Mouse (Mus musculus) monocyte, adult 5-6 weeks (primary cell): ENCODE results near the gene Med18. TPM values are rescaled to one million over a fixed set of nuclear protein-coding genes. Genes with fewer than 3 reads are reported as not detected.
A peak's percentile ranks its signal among the peaks of the same experiment; 100 is the strongest.
"Not testable (repeated sequence)": the region's sequence is repeated elsewhere in the genome, so short reads cannot be mapped to it uniquely, and the experiment has no call there.

Experiments used
- ATAC-seq: fragments of 153-309, 156-312 bp; replicated peaks from 2 replicates; pipeline ENCODE4 v1.8.0; 2017; ENCODE audit warnings: mild to moderate bottlenecking; ENCODE audit not compliant: low TSS enrichment, insufficient number of reproducible peaks, severe bottlenecking, poor library complexity, low FRiP score
- total RNA-seq: library from RNA; stranded (forward); fragments of 200-1000, 200-491, 200-594 nt; gene quantifications from 3 replicates; pipeline ENCODE4 v1.2.3, GENCODE M21; 2017

The Med18 gene
- total RNA-seq, 1 experiment from 2014 or later = 8.8 TPM

GRCm38 (mm10) chr4:132432717-132433372, 30.9 kb downstream of the Med18 start:
- no peak for ATAC-seq

- no peak for ATAC-seq
Observed at GRCm38 (mm10) chr4:132428022-132428542, 35.6 kb downstream of the Med18 start.

DNA sequence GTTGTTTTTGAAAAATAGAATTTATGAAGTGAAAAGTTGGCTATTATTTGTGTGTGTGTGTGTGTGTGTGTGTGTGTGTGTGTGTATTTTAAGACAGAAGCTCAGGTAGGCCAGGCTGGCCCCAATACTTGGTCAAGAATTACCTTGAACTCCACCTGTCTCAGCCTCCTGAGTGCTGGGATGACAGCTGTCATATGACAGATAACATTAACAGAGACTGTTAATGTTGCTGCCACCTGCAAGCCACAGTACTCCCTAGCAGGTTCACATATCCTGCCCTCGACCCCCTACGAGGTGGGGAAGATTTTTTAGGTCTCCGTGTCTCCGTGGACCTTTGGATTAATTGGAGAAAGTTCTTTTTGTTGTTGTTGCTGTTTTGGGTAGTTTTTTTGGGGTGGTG, 36.2 kb downstream of the Med18 start:
- no peak for ATAC-seq

GRCm38 (mm10) chr4:132426021-132426420, 37.7 kb downstream of the Med18 start:
- ATAC-seq = no peak

DNA sequence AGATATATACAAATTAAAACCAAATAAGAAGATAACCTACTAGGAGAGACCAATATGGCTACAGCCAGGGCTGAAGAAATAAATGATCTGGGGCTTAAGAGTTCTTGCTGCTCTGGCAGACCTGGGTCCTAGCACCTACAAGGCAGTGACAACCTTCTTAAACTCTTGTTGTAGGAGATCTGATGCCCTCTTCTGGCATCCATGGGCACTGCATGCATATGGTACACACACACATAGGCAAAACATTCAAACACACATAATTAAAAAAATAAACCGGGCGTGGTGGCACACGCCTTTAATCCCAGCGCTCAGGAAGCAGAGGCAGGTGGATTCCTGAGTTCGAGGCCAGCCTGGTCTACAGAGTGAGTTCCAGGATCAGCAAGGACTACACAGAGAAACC, 39.0 kb downstream of the Med18 start:
- no peak for ATAC-seq

- ATAC-seq = peak; percentile 100
Observed at GRCm38 (mm10) chr4:132421923-132422782, 41.6 kb downstream of the Med18 start, which contains the start of gene Phactr4. Gene Phactr4, minus strand, starts transcription at chr4:132422489.

GRCm38 (mm10) chr4:132421556-132421922, 42.2 kb downstream of the Med18 start:
- ATAC-seq = no peak

DNA sequence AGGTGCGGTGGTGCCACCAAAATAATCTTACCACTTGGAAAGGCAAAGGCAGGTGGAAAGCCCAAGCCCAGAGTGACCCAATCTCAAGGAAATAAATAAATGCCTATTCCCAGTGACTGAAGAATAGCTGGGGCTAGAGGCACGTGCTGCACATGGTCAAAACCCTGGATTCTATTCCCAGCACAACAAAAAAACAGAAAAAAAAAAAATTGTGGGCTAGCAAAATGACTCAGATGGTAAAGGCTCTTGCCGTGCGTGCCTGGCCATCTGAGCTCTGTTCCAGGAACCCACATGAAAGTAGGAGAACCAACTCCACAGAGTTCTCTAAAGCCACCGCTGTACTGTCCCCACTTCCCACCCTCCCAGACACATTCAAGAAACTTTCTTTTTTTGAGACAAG, 43.2 kb downstream of the Med18 start:
- ATAC-seq = no peak

GRCm38 (mm10) chr4:132415966-132416365, 47.8 kb downstream of the Med18 start:
- ATAC-seq = no peak

DNA sequence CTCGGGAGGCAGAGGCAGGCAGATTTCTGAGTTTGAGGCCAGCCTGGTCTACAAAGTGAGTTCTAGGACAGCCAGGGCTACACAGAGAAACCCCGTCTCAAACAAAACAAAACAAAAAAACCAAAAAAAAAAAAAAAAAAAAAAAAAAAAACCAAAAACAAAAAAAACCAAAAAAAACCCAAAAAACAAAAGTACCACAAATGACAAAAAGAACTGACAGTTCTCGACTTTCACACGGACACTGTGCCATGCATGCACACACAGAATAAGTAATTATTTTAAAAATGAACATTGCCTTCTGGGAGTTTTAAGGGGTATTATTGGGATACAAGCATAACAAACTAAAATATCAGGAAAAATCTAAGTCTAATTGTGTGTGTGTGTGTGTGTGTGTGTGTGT, 50.5 kb downstream of the Med18 start:
- ATAC-seq = not testable (repeated sequence)

- peak; percentile 59; the same call in 1 of the 2 replicates for ATAC-seq
Observed at GRCm38 (mm10) chr4:132411322-132412094, 52.2 kb downstream of the Med18 start.

DNA sequence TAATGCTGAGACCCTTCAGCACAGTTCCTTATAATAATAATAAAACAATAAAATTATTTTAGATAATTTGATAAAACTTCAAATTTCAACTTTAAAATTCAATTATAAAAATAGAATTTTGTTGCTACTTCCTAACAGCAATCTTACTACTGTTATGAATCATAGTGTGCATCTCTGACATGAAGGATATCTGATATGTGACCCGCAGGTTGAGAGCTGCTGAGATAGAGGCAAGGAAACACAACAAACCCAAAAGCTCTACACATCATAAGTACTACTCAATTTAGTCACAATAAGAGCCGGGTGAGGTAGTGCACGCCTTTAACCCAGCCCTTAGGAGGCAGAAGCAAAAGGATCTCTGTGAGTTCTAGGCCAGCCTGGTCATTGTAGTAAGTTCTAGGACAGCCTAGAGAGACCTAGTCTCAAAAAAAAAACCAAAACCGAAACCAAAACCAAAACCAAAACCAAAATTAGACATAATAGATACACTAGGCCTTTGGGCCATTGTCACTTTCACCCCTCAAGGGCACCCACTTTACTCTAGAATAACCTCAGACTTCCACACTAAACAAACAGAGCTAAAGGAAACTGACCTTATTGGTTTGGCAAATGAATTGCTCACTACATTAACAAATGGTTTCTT, 54.0 kb downstream of the Med18 start:
- ATAC-seq = no peak

Other genes starting within 250 kb of the Med18 start
- gene Gmeb1, start 202.3 kb downstream of the Med18 start, total RNA-seq = 17.3 to 29.1 TPM (median 20.7 TPM) in 3 replicates
- gene Taf12, start 189.5 kb downstream of the Med18 start, total RNA-seq = 16.0 to 41.7 TPM (median 37.0 TPM) in 3 replicates
- gene Rab42, start 160.5 kb downstream of the Med18 start, total RNA-seq = not detected in 3 replicates
- 42.3 to 56.8 TPM (median 49.3 TPM) in 3 replicates for gene Trnau1ap, start 134.4 kb downstream of the Med18 start, total RNA-seq
- 2.9 to 7.7 TPM (median 6.1 TPM) in 3 replicates for gene Rcc1, start 110.3 kb downstream of the Med18 start, total RNA-seq
- gene Phactr4, start 41.4 kb downstream of the Med18 start, total RNA-seq = 3.2 to 22.5 TPM (median 9.0 TPM) in 3 replicates
- gene Sesn2, start 46.6 kb upstream of the Med18 start, total RNA-seq = 4.9 to 6.0 TPM (median 5.2 TPM) in 3 replicates
- 103 to 180 TPM (median 116 TPM) in 3 replicates for gene Atpif1, start 69.7 kb upstream of the Med18 start, total RNA-seq
- 510 to 713 TPM (median 673 TPM) in 3 replicates for gene Dnajc8, start 71.6 kb upstream of the Med18 start, total RNA-seq
- 3.6 to 28.2 TPM (median 24.8 TPM) in 3 replicates for gene Ptafr, start 100.1 kb upstream of the Med18 start, total RNA-seq
- 8.7 to 25.5 TPM (median 18.8 TPM) in 3 replicates for gene Eya3, start 175.1 kb upstream of the Med18 start, total RNA-seq